In the genomic region with DNA sequence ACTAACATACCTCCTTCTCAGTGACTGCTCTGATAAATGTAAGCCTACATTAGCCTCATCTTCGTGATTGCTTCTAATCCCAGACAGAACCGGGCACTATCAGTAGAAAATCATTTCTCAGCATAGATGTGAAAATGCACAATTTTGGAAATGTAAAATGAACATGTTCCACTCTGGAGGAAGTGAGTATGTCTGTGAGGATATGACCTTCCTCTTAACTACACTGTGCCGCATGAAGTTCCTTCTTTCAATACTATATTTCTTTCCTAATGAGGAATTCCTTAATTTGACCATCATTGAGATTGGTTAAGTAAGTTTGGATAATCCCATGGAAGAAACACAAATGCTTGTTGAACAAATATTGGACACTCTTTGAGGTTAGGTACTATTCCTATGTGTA, we compare ENCODE assay signal across 18 mouse cellular contexts.
DNase-seq lines count a peak whose midpoint lies in the region; ATAC-seq lines count a peak whose summit lies in the region.
"Had no signal": no experiment of that assay in that cellular context is flagged by ENCODE, and none has a peak within 500 bp of the region (broad histone marks: within the 10 kb centered on the region; RNA-seq: fewer than 3 reads in every experiment).

No protein-coding gene starts in this region.

- 89% methylated on average over 3 of the region's 3 CpGs for WGBS in hindbrain, embryonic 16.5 days

- DNase-seq in testis, postnatal 14 days (ENCODE audit: low spot score), result no peak
- DNase-seq: adrenal gland, adult 2 months; adrenal gland, postnatal 10 days; adrenal gland, postnatal 25 days; cerebellum, adult 11 months; cerebellum, adult 18-20 months; cerebellum, adult 8-10 months; cerebellum, adult 9-11 months; cerebellum, postnatal 14 days; cerebellum, postnatal 36 days had no signal

- ATAC-seq in common myeloid progenitor, adult 5-6 weeks (replicated peaks; ENCODE audit: low read depth, poor library complexity, severe bottlenecking), result 0 out of 2 replicates have a peak, but pooled peaks have one; percentile 25
- ATAC-seq in granulocyte monocyte progenitor cell, adult 5-6 weeks (replicated peaks; ENCODE audit: poor library complexity, severe bottlenecking), result peak; percentile 67
- ATAC-seq in megakaryocyte progenitor cell, adult 5-6 weeks (replicated peaks; ENCODE audit: poor library complexity), result peak; percentile 46
- ATAC-seq in hindbrain, embryonic 16.5 days, result no peak
- ATAC-seq: forebrain, embryonic 13.5 days; forebrain, embryonic 15.5 days had no signal

- no peak overlapping the region for H3K9ac ChIP-seq in hindbrain, embryonic 16.5 days (ENCODE audit: low read depth, low read length)
- H3K9ac ChIP-seq: embryonic facial prominence, embryonic 12.5 days; forebrain, embryonic 13.5 days; forebrain, embryonic 15.5 days had no signal

- H3K9me3 ChIP-seq in hindbrain, embryonic 16.5 days (ENCODE audit: control insufficient read depth, low read length), result no peaks in the 10 kb centered on the region
- H3K9me3 ChIP-seq: embryonic facial prominence, embryonic 10.5 days; embryonic facial prominence, embryonic 12.5 days; forebrain, embryonic 13.5 days; forebrain, embryonic 15.5 days had no signal

- no peak overlapping the region for H3K4me3 ChIP-seq in hindbrain, embryonic 16.5 days (ENCODE audit: low read length)
- H3K4me3 ChIP-seq: embryonic facial prominence, embryonic 10.5 days; embryonic facial prominence, embryonic 12.5 days; forebrain, embryonic 13.5 days; forebrain, embryonic 15.5 days had no signal

- H3K27me3 ChIP-seq in hindbrain, embryonic 16.5 days (replicated peaks; ENCODE audit: control insufficient read depth, insufficient read depth, low read length), result no peaks in the 10 kb centered on the region
- H3K27me3 ChIP-seq: embryonic facial prominence, embryonic 12.5 days; forebrain, embryonic 13.5 days; forebrain, embryonic 15.5 days had no signal

- no peak overlapping the region for H3K27ac ChIP-seq in hindbrain, embryonic 16.5 days (ENCODE audit: low read depth, low read length)
- H3K27ac ChIP-seq: embryonic facial prominence, embryonic 10.5 days; embryonic facial prominence, embryonic 12.5 days; forebrain, embryonic 13.5 days; forebrain, embryonic 15.5 days had no signal

- H3K4me1 ChIP-seq in hindbrain, embryonic 16.5 days (ENCODE audit: control insufficient read depth, insufficient read depth, low read depth, low read length), result no peaks in the 10 kb centered on the region
- H3K4me1 ChIP-seq: embryonic facial prominence, embryonic 10.5 days; embryonic facial prominence, embryonic 12.5 days; forebrain, embryonic 13.5 days; forebrain, embryonic 15.5 days had no signal

- no peaks in the 10 kb centered on the region for H3K36me3 ChIP-seq in hindbrain, embryonic 16.5 days (ENCODE audit: control insufficient read depth, insufficient read depth, low read length)
- H3K36me3 ChIP-seq: embryonic facial prominence, embryonic 10.5 days; embryonic facial prominence, embryonic 12.5 days; forebrain, embryonic 15.5 days had no signal

- no peak overlapping the region for H3K4me2 ChIP-seq in hindbrain, embryonic 16.5 days (ENCODE audit: low read length)
- H3K4me2 ChIP-seq: embryonic facial prominence, embryonic 12.5 days; forebrain, embryonic 13.5 days; forebrain, embryonic 15.5 days had no signal
